Mouse (Mus musculus): ENCODE results near the gene Arhgef7.

DNA sequence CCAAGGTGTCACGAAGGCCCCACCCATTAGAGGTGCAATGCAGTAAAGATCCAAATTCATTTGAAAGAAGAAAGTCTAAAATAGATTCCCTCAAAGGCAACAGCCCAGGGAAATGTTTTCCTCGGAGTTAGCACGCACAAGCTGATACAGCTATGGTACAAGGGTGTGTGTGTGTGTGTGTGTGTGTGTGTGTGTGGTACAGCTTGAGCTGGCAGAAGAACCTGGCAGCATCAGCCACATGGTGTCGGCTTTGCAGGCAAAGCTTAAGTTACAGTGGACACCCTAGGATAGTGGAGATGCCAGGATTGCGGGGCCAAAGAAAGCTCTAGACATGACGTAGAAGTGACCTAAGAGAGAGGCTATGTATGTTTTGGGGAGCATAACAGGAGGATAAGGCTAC lies 119.3 kb downstream of the Arhgef7 start:
- TF ChIP-seq CTCF (IDR thresholded peaks at IDR 0.05) = no peak
- no peak for TF ChIP-seq POLR2A (IDR thresholded peaks at IDR 0.05; ENCODE audit: insufficient read depth, low read depth, low read length)
